Mouse (Mus musculus) erythroblast, embryonic 14.5 days (primary cell): ENCODE measurements around the gene Bmt2. TPM values are rescaled to one million over a fixed set of nuclear protein-coding genes. Genes with fewer than 3 reads are reported as not detected.

Experiments
- H3K27me3 ChIP-seq: 2 replicates; pipeline ENCODE4 v1.6.1; 2012; ENCODE audit warnings: inconsistent platforms; ENCODE audit not compliant: control insufficient read depth
- H3K36me3 ChIP-seq: 2 replicates; pipeline ENCODE4 v1.6.1; 2012; ENCODE audit warnings: mild to moderate bottlenecking, inconsistent platforms; ENCODE audit not compliant: control insufficient read depth
- H3K4me1 ChIP-seq: 2 replicates; pipeline ENCODE4 v1.6.1; 2012; ENCODE audit warnings: inconsistent platforms; ENCODE audit not compliant: control insufficient read depth
- H3K4me3 ChIP-seq: replicated peaks from 2 replicates; pipeline ENCODE3; 2012; ENCODE audit warnings: moderate library complexity, mild to moderate bottlenecking, inconsistent platforms
- H3K9me3 ChIP-seq: 2 replicates; pipeline ENCODE4 v1.6.1; 2012; ENCODE audit warnings: low read length, inconsistent platforms, mixed read lengths; ENCODE audit not compliant: control insufficient read depth
- GATA1 ChIP-seq: IDR thresholded peaks from 2 replicates; pipeline ENCODE4 v1.6.1; 2012; ENCODE audit warnings: low read length, inconsistent platforms, mixed read lengths
- TAL1 ChIP-seq: IDR thresholded peaks from 3 replicates; pipeline ENCODE4 v1.6.1; 2012; ENCODE audit warnings: low read length, inconsistent platforms, mixed read lengths
- polyA plus RNA-seq: library from polyadenylated mRNA; stranded (reverse); fragments of >175 nt; gene quantifications from 2 replicates; pipeline ENCODE4 v1.2.3, GENCODE M21; 2012

Bmt2 gene
- polyA plus RNA-seq, 1 experiment, result 0.01 TPM

GRCm38 (mm10) chr6:13636582-13636989 is 41.2 kb downstream of the Bmt2 start:
- TF ChIP-seq TAL1 (no peak), GATA1 (no peak)
- H3K27me3 ChIP-seq, result no peaks in the 10 kb centered on the region
- peaks cover 3% of the 10 kb centered on the region; the same call in 1 of the 2 replicates for H3K36me3 ChIP-seq
- no peaks in the 10 kb centered on the region for H3K9me3 ChIP-seq
- no peaks in the 10 kb centered on the region; the same call in 1 of the 2 replicates for H3K4me1 ChIP-seq
- H3K4me3 ChIP-seq, result no peak overlapping the region

GRCm38 (mm10) chr6:13632571-13632970 is 45.2 kb downstream of the Bmt2 start:
- H3K36me3 ChIP-seq, result no peaks in the 10 kb centered on the region; the same call in 1 of the 2 replicates
- no peak for TF ChIP-seq GATA1
- TF ChIP-seq TAL1, result no peak

GRCm38 (mm10) chr6:13630607-13631006 is 47.2 kb downstream of the Bmt2 start:
- Histone ChIP-seq H3K27me3 (no peaks in the 10 kb centered on the region), H3K4me1 (no peaks in the 10 kb centered on the region), H3K36me3 (no peaks in the 10 kb centered on the region; the same call in 1 of the 2 replicates), H3K9me3 (no peaks in the 10 kb centered on the region), H3K4me3 (no peak overlapping the region)
- TF ChIP-seq GATA1 (no peak), TAL1 (no peak)

More at GRCm38 (mm10) chr6:13632571-13632970, 45.2 kb downstream of the Bmt2 start:
- no peaks in the 10 kb centered on the region; the same call in 1 of the 2 replicates for H3K4me1 ChIP-seq
- H3K27me3 ChIP-seq, result no peaks in the 10 kb centered on the region
- H3K4me3 ChIP-seq, result no peak overlapping the region
- no peaks in the 10 kb centered on the region for H3K9me3 ChIP-seq

GRCm38 (mm10) chr6:13619618-13620017 is 58.1 kb downstream of the Bmt2 start:
- no peaks in the 10 kb centered on the region for H3K9me3 ChIP-seq
- no peak for TF ChIP-seq TAL1
- TF ChIP-seq GATA1, result no peak
- no peaks in the 10 kb centered on the region for H3K27me3 ChIP-seq
- no peak overlapping the region for H3K4me3 ChIP-seq
- no peaks in the 10 kb centered on the region; the same call in 1 of the 2 replicates for H3K4me1 ChIP-seq
- no peaks in the 10 kb centered on the region for H3K36me3 ChIP-seq

GRCm38 (mm10) chr6:13617110-13617509 is 60.7 kb downstream of the Bmt2 start:
- TF ChIP-seq TAL1, result no peak
- no peak for TF ChIP-seq GATA1
- no peaks in the 10 kb centered on the region for H3K27me3 ChIP-seq
- no peaks in the 10 kb centered on the region for H3K9me3 ChIP-seq
- H3K4me3 ChIP-seq, result no peak overlapping the region
- no peaks in the 10 kb centered on the region; the same call in 1 of the 2 replicates for H3K4me1 ChIP-seq
- H3K36me3 ChIP-seq, result no peaks in the 10 kb centered on the region

- Histone ChIP-seq H3K27me3 (no peaks in the 10 kb centered on the region), H3K4me3 (no peak overlapping the region), H3K36me3 (no peaks in the 10 kb centered on the region), H3K4me1 (no peaks in the 10 kb centered on the region; the same call in 1 of the 2 replicates), H3K9me3 (no peaks in the 10 kb centered on the region)
- TF ChIP-seq GATA1 (no peak), TAL1 (no peak)
Observed at GRCm38 (mm10) chr6:13614568-13614967, 63.2 kb downstream of the Bmt2 start.

GRCm38 (mm10) chr6:13613671-13614070 is 64.1 kb downstream of the Bmt2 start:
- Histone ChIP-seq H3K9me3 (no peaks in the 10 kb centered on the region), H3K36me3 (no peaks in the 10 kb centered on the region), H3K4me1 (peaks cover 7% of the 10 kb centered on the region), H3K27me3 (no peaks in the 10 kb centered on the region), H3K4me3 (no peak overlapping the region)
- TF ChIP-seq TAL1, result no peak
- TF ChIP-seq GATA1, result no peak

- H3K4me1 ChIP-seq, result peaks cover 32% of the 10 kb centered on the region
- TF ChIP-seq GATA1 (no peak), TAL1 (no peak)
Observed at GRCm38 (mm10) chr6:13610869-13611268, 66.9 kb downstream of the Bmt2 start.

GRCm38 (mm10) chr6:13609353-13610140 is 68.2 kb downstream of the Bmt2 start:
- Histone ChIP-seq H3K27me3 (no peaks in the 10 kb centered on the region), H3K4me3 (no peak overlapping the region), H3K9me3 (no peaks in the 10 kb centered on the region), H3K4me1 (peaks cover 32% of the 10 kb centered on the region), H3K36me3 (no peaks in the 10 kb centered on the region)
- TF ChIP-seq GATA1, result no peak
- no peak for TF ChIP-seq TAL1

More at GRCm38 (mm10) chr6:13610869-13611268, 66.9 kb downstream of the Bmt2 start:
- H3K36me3 ChIP-seq, result no peaks in the 10 kb centered on the region
- H3K27me3 ChIP-seq, result no peaks in the 10 kb centered on the region
- H3K9me3 ChIP-seq, result no peaks in the 10 kb centered on the region
- no peak overlapping the region for H3K4me3 ChIP-seq
